Mouse (Mus musculus) cerebellum, adult 2 months (tissue): ENCODE results near the gene Snx10.

Experiments
- CTCF ChIP-seq: fragments of 200-500 bp; IDR thresholded peaks from 2 replicates; pipeline ENCODE4 v1.5.1; 2011; ENCODE audit warnings: low read depth, mild to moderate bottlenecking, control low read depth, low read length, moderate library complexity, borderline replicate concordance; ENCODE audit not compliant: insufficient read depth
- POLR2A ChIP-seq: fragments of 200-500 bp; IDR thresholded peaks from 2 replicates; pipeline ENCODE4 v1.6.1; 2011; ENCODE audit warnings: low read length, control low read depth, borderline replicate concordance; ENCODE audit not compliant: insufficient read depth

- TF ChIP-seq CTCF = no peak
- no peak for TF ChIP-seq POLR2A
Observed at GRCm38 (mm10) chr6:51510946-51511345, 12.8 kb upstream of the Snx10 start.
